Mouse (Mus musculus) spleen, adult 12 weeks (tissue): ENCODE data around the gene Gm20388.
A peak's percentile ranks its signal among the peaks of the same experiment; 100 is the strongest.

ENCODE experiments used
- DNase-seq: peaks from one replicate; pipeline ENCODE4 v3.0.0; 2022; ENCODE audit warnings: low spot score

The Gm20388 gene

GRCm38 (mm10) chr8:122246257-122247211 is 2335.9 kb downstream of the Gm20388 start:
- DNase-seq: no peak

GRCm38 (mm10) chr8:122251739-122252138 is 2341.1 kb downstream of the Gm20388 start:
- DNase-seq: no peak

GRCm38 (mm10) chr8:122252366-122252765 is 2341.7 kb downstream of the Gm20388 start:
- DNase-seq: no peak

- DNase-seq: peak; percentile 61
These were observed 2348.7 kb downstream of the Gm20388 start for GRCm38 (mm10) chr8:122259351-122259750.

- DNase-seq: no peak
These were observed 2350.1 kb downstream of the Gm20388 start for GRCm38 (mm10) chr8:122260755-122261154.

GRCm38 (mm10) chr8:122262835-122263234 is 2352.2 kb downstream of the Gm20388 start:
- no peak for DNase-seq

GRCm38 (mm10) chr8:122264243-122264642 is 2353.6 kb downstream of the Gm20388 start:
- DNase-seq: no peak

GRCm38 (mm10) chr8:122265522-122265921 is 2354.9 kb downstream of the Gm20388 start:
- DNase-seq: no peak

GRCm38 (mm10) chr8:122266867-122267266 is 2356.2 kb downstream of the Gm20388 start:
- DNase-seq: no peak

- DNase-seq: no peak
These were observed 2358.2 kb downstream of the Gm20388 start for GRCm38 (mm10) chr8:122268861-122269260.

- DNase-seq: peak; percentile 63
These were observed 2358.8 kb downstream of the Gm20388 start for GRCm38 (mm10) chr8:122269404-122269803.

- no peak for DNase-seq
These were observed 2359.9 kb downstream of the Gm20388 start for GRCm38 (mm10) chr8:122270555-122270954.

- DNase-seq: peak; percentile 84
These were observed 2362.5 kb downstream of the Gm20388 start for GRCm38 (mm10) chr8:122273152-122273551.

- DNase-seq: no peak
These were observed 2363.2 kb downstream of the Gm20388 start for GRCm38 (mm10) chr8:122273826-122274225.

GRCm38 (mm10) chr8:122274651-122275391 is 2364.2 kb downstream of the Gm20388 start:
- no peak for DNase-seq

- no peak for DNase-seq
These were observed 2365.7 kb downstream of the Gm20388 start for GRCm38 (mm10) chr8:122276308-122276707.

- peak; percentile 67 for DNase-seq
These were observed 2366.8 kb downstream of the Gm20388 start for GRCm38 (mm10) chr8:122277204-122277995.

- DNase-seq: no peak
These were observed 2369.5 kb downstream of the Gm20388 start for GRCm38 (mm10) chr8:122280156-122280555.

- DNase-seq: no peak
These were observed 2370.1 kb downstream of the Gm20388 start for GRCm38 (mm10) chr8:122280588-122281316.

GRCm38 (mm10) chr8:122281317-122282034 is 2370.8 kb downstream of the Gm20388 start:
- DNase-seq: peak; percentile 100

GRCm38 (mm10) chr8:122282035-122282358 is 2371.4 kb downstream of the Gm20388 start, which contains the start of gene Zfpm1:
Gene Zfpm1 (plus strand): TSS chr8:122282141.
- DNase-seq: no peak
